Mouse (Mus musculus) heart, adult 2 months (tissue): ENCODE results near the gene Rpl21.

Experiments
- CTCF ChIP-seq: fragments of 200-600 bp; IDR thresholded peaks from 2 replicates; pipeline ENCODE4 v1.8.1; 2022; ENCODE audit warnings: antibody characterized with exemption, mild to moderate bottlenecking, moderate library complexity
- EP300 ChIP-seq: fragments of 200-500 bp; IDR thresholded peaks from 2 replicates; pipeline ENCODE4 v1.6.1; 2011; ENCODE audit warnings: low read depth, low read length, control low read depth; ENCODE audit not compliant: insufficient read depth

DNA sequence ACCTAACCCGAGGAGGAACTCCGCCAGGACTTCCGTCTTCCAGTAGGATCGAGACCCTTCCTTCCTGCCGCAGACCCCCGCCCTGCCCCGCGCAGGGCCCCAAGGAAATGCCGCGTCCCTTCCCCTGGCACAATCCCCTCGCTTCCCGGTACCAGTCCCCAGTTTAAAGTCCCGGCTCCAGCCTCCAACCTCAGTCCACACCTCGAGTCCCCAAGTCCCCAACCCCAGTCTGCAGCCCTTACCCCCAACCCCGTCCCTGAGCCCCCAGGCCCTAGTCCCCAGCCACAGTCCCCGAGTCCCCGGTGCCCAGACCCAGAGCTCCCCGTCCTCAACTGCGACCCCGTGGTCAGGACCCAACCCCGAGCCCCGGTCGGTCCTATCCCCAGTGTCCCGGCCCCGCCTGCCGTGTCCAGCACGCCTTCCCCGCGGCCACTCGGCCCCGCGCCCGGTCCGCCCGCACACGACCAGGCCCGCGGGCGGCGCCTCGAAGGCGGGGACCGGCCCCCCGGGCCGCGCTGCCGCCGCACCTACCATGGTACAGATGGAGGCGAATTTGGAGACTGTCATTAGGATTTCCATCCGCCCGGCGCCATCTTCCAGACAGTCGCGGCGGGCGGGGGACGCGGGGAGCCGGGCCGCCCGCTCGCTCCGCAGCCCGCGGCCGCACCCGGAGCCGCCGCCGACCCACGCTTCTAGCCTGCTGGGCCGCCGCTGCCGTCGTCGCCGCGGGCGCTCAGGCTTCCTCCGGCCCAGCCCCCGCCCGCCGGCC is 38.4 kb upstream of the Rpl21 start:
- TF ChIP-seq CTCF (no peak), EP300 (no peak)
